Mouse (Mus musculus): ENCODE measurements at regions not wholly inside any gene's neighbourhood (a gene's known extent, or its start where the extent isn't known, plus 50 kb on each side); places are given as distances from the start of the nearest gene placed in this dataset.
"Not testable (repeated sequence)": the region's sequence is repeated elsewhere in the genome, so short reads cannot be mapped to it uniquely, and the experiment has no call there.

GRCm38 (mm10) chr16:42449840-42450444 is 109.5 kb upstream of the Gap43 start:
- no peak for TF ChIP-seq POLR2A (IDR thresholded peaks at IDR 0.05; ENCODE audit: borderline replicate concordance, extremely low read depth, insufficient read depth, insufficient read length, poor library complexity, severe bottlenecking)
- no peak for TF ChIP-seq CTCF (IDR thresholded peaks at IDR 0.05; ENCODE audit: borderline replicate concordance, extremely low read depth, insufficient read depth, insufficient read length)
- DNase-seq (ENCODE audit: low read depth) = no peak

- peak; percentile 92 for DNase-seq (ENCODE audit: low read depth)
- TF ChIP-seq POLR2A (IDR thresholded peaks at IDR 0.05; ENCODE audit: borderline replicate concordance, extremely low read depth, insufficient read depth, insufficient read length, poor library complexity, severe bottlenecking) (no peak), CTCF (IDR thresholded peaks at IDR 0.05; ENCODE audit: borderline replicate concordance, extremely low read depth, insufficient read depth, insufficient read length) (no peak)
These were observed 104.5 kb upstream of the Gap43 start for GRCm38 (mm10) chr16:42444863-42445423.

GRCm38 (mm10) chr16:42444408-42444862 is 104.0 kb upstream of the Gap43 start:
- no peak for TF ChIP-seq CTCF (IDR thresholded peaks at IDR 0.05; ENCODE audit: borderline replicate concordance, extremely low read depth, insufficient read depth, insufficient read length)
- no peak for TF ChIP-seq POLR2A (IDR thresholded peaks at IDR 0.05; ENCODE audit: borderline replicate concordance, extremely low read depth, insufficient read depth, insufficient read length, poor library complexity, severe bottlenecking)
- DNase-seq (ENCODE audit: low read depth) = peak; percentile 88

- DNase-seq (ENCODE audit: low read depth) = peak; percentile 70
- TF ChIP-seq CTCF (IDR thresholded peaks at IDR 0.05; ENCODE audit: borderline replicate concordance, extremely low read depth, insufficient read depth, insufficient read length) = no peak
- TF ChIP-seq POLR2A (IDR thresholded peaks at IDR 0.05; ENCODE audit: borderline replicate concordance, extremely low read depth, insufficient read depth, insufficient read length, poor library complexity, severe bottlenecking) = no peak
These were observed 100.4 kb upstream of the Gap43 start for GRCm38 (mm10) chr16:42440822-42441221.

GRCm38 (mm10) chr16:42431529-42431928 is 91.1 kb upstream of the Gap43 start:
- DNase-seq (ENCODE audit: low read depth) = no peak
- TF ChIP-seq POLR2A (IDR thresholded peaks at IDR 0.05; ENCODE audit: borderline replicate concordance, extremely low read depth, insufficient read depth, insufficient read length, poor library complexity, severe bottlenecking) = no peak
- no peak for TF ChIP-seq CTCF (IDR thresholded peaks at IDR 0.05; ENCODE audit: borderline replicate concordance, extremely low read depth, insufficient read depth, insufficient read length)

- TF ChIP-seq POLR2A (IDR thresholded peaks at IDR 0.05; ENCODE audit: borderline replicate concordance, extremely low read depth, insufficient read depth, insufficient read length, poor library complexity, severe bottlenecking) (no peak), CTCF (IDR thresholded peaks at IDR 0.05; ENCODE audit: borderline replicate concordance, extremely low read depth, insufficient read depth, insufficient read length) (no peak)
- DNase-seq (ENCODE audit: low read depth) = peak; percentile 46
These were observed 76.2 kb upstream of the Gap43 start for GRCm38 (mm10) chr16:42416673-42417072.

GRCm38 (mm10) chr16:42412031-42412430 is 71.6 kb upstream of the Gap43 start:
- not testable (repeated sequence) for DNase-seq (ENCODE audit: low read depth)

GRCm38 (mm10) chr16:42396596-42396995 is 56.1 kb upstream of the Gap43 start:
- TF ChIP-seq POLR2A (IDR thresholded peaks at IDR 0.05; ENCODE audit: borderline replicate concordance, extremely low read depth, insufficient read depth, insufficient read length, poor library complexity, severe bottlenecking) (no peak), CTCF (IDR thresholded peaks at IDR 0.05; ENCODE audit: borderline replicate concordance, extremely low read depth, insufficient read depth, insufficient read length) (no peak)
- DNase-seq (ENCODE audit: low read depth) = peak; percentile 56
